Mouse (Mus musculus) kidney, embryonic 16.5 days (tissue): Measurements from ENCODE around the gene Ecpas. TPM values are rescaled to one million over a fixed set of nuclear protein-coding genes. Genes with fewer than 3 reads are reported as not detected.

Source experiments
- ATAC-seq: fragments of 200-750 bp; cut with Nextera tagmentation; 2 replicates; pipeline ENCODE4 v1.8.0; 2017; ENCODE audit warnings: moderate TSS enrichment; ENCODE audit not compliant: low FRiP score, low TSS enrichment
- H3K27ac ChIP-seq: fragments of 300-500 bp; sonication (generic); 2 replicates; pipeline ENCODE4 v1.5.1; 2014; ENCODE audit warnings: low read length
- H3K27me3 ChIP-seq: fragments of 300-500 bp; sonication (generic); 2 replicates; pipeline ENCODE4 v1.6.1; 2014; ENCODE audit warnings: low read length, control low read depth, mixed read lengths; ENCODE audit not compliant: insufficient read depth
- H3K36me3 ChIP-seq: fragments of 300-500 bp; sonication (generic); 2 replicates; pipeline ENCODE4 v1.6.1; 2014; ENCODE audit warnings: low read length, control low read depth, mixed read lengths; ENCODE audit not compliant: insufficient read depth
- H3K4me1 ChIP-seq: fragments of 300-500 bp; sonication (generic); 2 replicates; pipeline ENCODE4 v1.6.1; 2014; ENCODE audit warnings: low read length, control low read depth, mixed read lengths; ENCODE audit not compliant: insufficient read depth
- H3K4me2 ChIP-seq: fragments of 300-500 bp; sonication (generic); replicated peaks from 2 replicates; pipeline ENCODE4 v1.6.1; 2014; ENCODE audit warnings: low read depth, low read length
- H3K4me3 ChIP-seq: fragments of 300-500 bp; sonication (generic); 2 replicates; pipeline ENCODE4 v1.5.1; 2014; ENCODE audit warnings: mild to moderate bottlenecking, low read length
- H3K9ac ChIP-seq: fragments of 300-500 bp; sonication (generic); replicated peaks from 2 replicates; pipeline ENCODE4 v1.6.1; 2014; ENCODE audit warnings: low read length
- H3K9me3 ChIP-seq: fragments of 300-500 bp; sonication (generic); 2 replicates; pipeline ENCODE4 v1.6.1; 2016; ENCODE audit warnings: low read length, control low read depth
- WGBS: fragments of 180-500 bp; shearing (Covaris S2); extraction: QIAGEN DNeasy Blood & Tissue Kit; methylation state at CpG from one replicate; pipeline ENCODE4 v1.1.7; 2014; 5-methylcytosine and 5-hydroxymethylcytosine counted together
- polyA plus RNA-seq: library from polyadenylated mRNA; unstranded; fragments of >200 nt; fragmentation: Nextera tagmentation; extraction: Ambion mirVana; gene quantifications from 2 replicates; pipeline ENCODE4 v1.2.1, GENCODE M21; 2015

Gene Ecpas
- polyA plus RNA-seq, 1 experiment from 2014 or later = 29.9 TPM

DNA sequence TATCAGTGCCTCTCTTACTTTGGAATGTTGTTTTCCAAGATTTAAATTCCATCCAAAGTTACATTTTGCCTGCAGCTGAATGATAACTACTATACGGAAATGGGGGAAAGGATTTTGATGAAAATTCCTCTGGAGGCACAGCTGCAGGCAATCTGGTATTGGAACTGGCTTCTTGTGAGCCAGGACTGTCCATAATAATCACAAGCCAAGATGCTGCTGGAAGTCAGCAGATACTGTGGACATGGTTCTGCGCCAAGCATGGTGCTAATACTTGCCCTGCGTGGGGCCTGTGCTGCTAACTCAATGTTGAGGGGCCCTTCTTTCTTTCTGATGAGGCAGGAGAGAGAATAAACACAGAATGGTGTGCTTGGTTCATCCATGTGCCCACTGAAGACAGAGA, 149.1 kb downstream of the Ecpas start:
- no peak for ATAC-seq
- no peaks in the 10 kb centered on the region for H3K4me1 ChIP-seq
- 79% methylated on average over 3 of the region's 3 CpGs for WGBS
- H3K4me2 ChIP-seq = no peak overlapping the region
- no peaks in the 10 kb centered on the region for H3K9me3 ChIP-seq
- H3K36me3 ChIP-seq = no peaks in the 10 kb centered on the region
- no peaks in the 10 kb centered on the region for H3K27me3 ChIP-seq
- H3K9ac ChIP-seq = no peak overlapping the region
- no peak overlapping the region for H3K4me3 ChIP-seq
- H3K27ac ChIP-seq = no peak overlapping the region

- Histone ChIP-seq H3K9me3 (no peaks in the 10 kb centered on the region), H3K4me3 (no peak overlapping the region), H3K4me2 (no peak overlapping the region), H3K27ac (no peak overlapping the region), H3K27me3 (no peaks in the 10 kb centered on the region), H3K36me3 (no peaks in the 10 kb centered on the region), H3K9ac (no peak overlapping the region), H3K4me1 (no peaks in the 10 kb centered on the region)
- WGBS = 53% methylated on average over 2 of the region's 2 CpGs
- ATAC-seq = no peak
Observed at GRCm38 (mm10) chr4:58749510-58749909, 163.0 kb downstream of the Ecpas start.

DNA sequence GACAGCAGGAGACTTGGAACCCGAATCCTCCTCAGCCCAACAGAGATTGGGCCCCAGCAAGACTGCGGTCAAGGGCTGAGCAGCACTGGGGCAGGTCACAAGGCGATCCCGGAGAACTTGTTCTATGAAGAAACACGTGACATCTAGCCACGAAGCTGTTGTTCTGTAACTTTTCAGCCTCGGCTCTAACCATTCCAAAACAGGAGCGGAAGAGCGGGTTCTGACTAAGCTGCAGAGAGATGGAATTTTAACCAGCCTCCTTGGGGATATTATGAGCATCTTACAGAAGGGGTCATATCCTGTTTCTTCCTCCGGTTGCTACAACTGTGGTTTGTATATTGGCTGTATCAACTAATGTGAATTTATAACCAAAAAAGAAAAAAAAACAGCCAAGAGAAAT, 163.4 kb downstream of the Ecpas start:
- Histone ChIP-seq H3K36me3 (no peaks in the 10 kb centered on the region), H3K4me1 (no peaks in the 10 kb centered on the region), H3K27ac (no peak overlapping the region), H3K9ac (no peak overlapping the region), H3K4me3 (no peak overlapping the region), H3K4me2 (peak overlapping the region; percentile 20), H3K27me3 (no peaks in the 10 kb centered on the region), H3K9me3 (no peaks in the 10 kb centered on the region)
- no peak for ATAC-seq
- 42% methylated on average over 10 of the region's 10 CpGs for WGBS

Other genes starting within 250 kb of the Ecpas start
- not detected in 2 replicates for gene Olfr267, start 125.0 kb downstream of the Ecpas start, polyA plus RNA-seq
- 0.46 and 1.0 TPM in 2 replicates for gene Zkscan16, start 30.9 kb upstream of the Ecpas start, polyA plus RNA-seq
- gene Ptgr1, start 74.4 kb upstream of the Ecpas start, polyA plus RNA-seq = 25.1 and 29.6 TPM in 2 replicates
- gene Dnajc25, start 82.3 kb upstream of the Ecpas start, polyA plus RNA-seq = 8.3 and 12.1 TPM in 2 replicates
- gene Gm20503, start 90.5 kb upstream of the Ecpas start, polyA plus RNA-seq = 9.1 and 10.1 TPM in 2 replicates
- 89.6 and 92.9 TPM in 2 replicates for gene Gng10, start 122.3 kb upstream of the Ecpas start, polyA plus RNA-seq
- gene AI481877, start 226.2 kb upstream of the Ecpas start, polyA plus RNA-seq = not detected in 2 replicates